Mouse (Mus musculus): ENCODE measurements around the gene Foxk2. TPM values are rescaled to one million over a fixed set of nuclear protein-coding genes. Genes with fewer than 3 reads are reported as not detected.
"Not testable (repeated sequence)": the region's sequence is repeated elsewhere in the genome, so short reads cannot be mapped to it uniquely, and the experiment has no call there.

The Foxk2 gene
- polyA plus RNA-seq, 1 experiment from 2014 or later: 17.8 TPM

DNA sequence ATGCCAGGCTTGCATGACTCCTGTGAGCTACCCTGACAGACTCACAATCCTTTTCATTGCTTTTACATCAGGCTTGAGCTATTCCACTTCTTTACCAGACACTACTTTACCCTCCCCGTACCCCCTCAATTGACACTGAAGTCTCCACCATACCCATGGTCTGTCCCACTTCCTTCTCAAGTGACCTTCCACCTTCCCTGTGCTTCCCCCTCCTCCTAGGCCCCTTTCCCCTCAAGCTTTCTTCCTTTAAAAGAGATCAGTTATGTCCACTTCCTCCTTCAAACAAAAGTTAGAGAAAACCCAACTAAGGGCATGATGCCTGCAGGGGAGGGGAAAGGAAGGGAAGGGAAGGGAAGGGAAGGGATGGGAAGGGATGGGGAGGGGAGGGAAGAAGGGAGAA lies 80.5 kb downstream of the Foxk2 start:
- Histone ChIP-seq H3K4me2 (ENCODE audit: low read length) (no peak overlapping the region), H3K27ac (ENCODE audit: low read depth, low read length) (no peak overlapping the region), H3K9ac (ENCODE audit: low read length) (no peak overlapping the region), H3K9me3 (replicated peaks; ENCODE audit: control insufficient read depth, low read length) (no peaks in the 10 kb centered on the region), H3K36me3 (ENCODE audit: control insufficient read depth, insufficient read depth, low read length) (peaks cover 35% of the 10 kb centered on the region), H3K27me3 (replicated peaks; ENCODE audit: control insufficient read depth, insufficient read depth, low read length) (no peaks in the 10 kb centered on the region), H3K4me3 (ENCODE audit: low read depth, low read length) (no peak overlapping the region), H3K4me1 (ENCODE audit: control insufficient read depth, insufficient read depth, low read length) (no peaks in the 10 kb centered on the region)
- ATAC-seq: no peak
- 96% methylated on average over 1 of the region's 1 CpGs for WGBS
- DNase-seq (ENCODE audit: low spot score): no peak

DNA sequence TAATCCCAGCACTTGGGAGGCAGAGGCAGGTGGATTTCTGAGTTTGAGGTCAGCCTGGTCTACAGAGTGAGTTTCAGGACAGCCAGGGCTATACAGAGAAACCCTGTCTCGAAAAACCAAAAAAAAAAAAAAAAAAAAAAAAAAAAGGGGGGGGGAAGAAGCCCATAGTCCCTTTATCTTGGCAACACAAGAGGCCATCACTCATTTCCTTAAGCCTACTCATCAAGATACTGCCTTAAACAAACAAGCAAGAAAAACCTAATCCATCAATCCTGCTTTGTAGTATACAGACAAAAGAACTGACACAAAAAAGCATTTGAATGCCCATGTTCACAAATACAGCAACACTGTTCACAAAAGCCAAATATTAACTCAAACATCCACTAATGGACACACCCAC lies 82.6 kb downstream of the Foxk2 start:
- not testable (repeated sequence) for ATAC-seq; H3K27ac ChIP-seq (ENCODE audit: low read depth, low read length); H3K9ac ChIP-seq (ENCODE audit: low read length); H3K4me2 ChIP-seq (ENCODE audit: low read length); DNase-seq (ENCODE audit: low spot score); H3K4me3 ChIP-seq (ENCODE audit: low read depth, low read length); H3K4me1 ChIP-seq (ENCODE audit: control insufficient read depth, insufficient read depth, low read length); H3K9me3 ChIP-seq (replicated peaks; ENCODE audit: control insufficient read depth, low read length); H3K27me3 ChIP-seq (replicated peaks; ENCODE audit: control insufficient read depth, insufficient read depth, low read length)
- H3K36me3 ChIP-seq (ENCODE audit: control insufficient read depth, insufficient read depth, low read length): peaks cover 32% of the 10 kb centered on the region
- WGBS: no CpG with 5 or more reads among the region's 1 CpGs

DNA sequence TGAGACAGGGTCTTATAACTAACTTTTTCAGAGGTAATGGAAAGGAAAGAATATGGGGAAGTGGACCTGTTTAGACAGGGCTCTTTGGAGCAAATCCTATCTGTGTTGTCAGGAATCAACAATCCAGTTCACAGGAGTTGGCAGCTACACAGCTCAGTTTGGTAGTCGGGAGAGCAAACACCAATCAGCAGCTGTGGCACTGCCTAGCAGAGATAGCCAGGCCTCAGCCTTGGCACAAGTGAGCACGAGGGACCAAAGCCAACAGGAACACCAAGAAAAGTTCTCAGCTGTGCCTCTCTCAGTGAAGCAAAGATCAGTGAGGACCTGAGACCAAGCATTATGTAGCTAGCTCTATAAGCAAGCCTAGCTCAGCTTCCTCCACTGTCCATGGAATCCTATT lies 87.2 kb downstream of the Foxk2 start:
- Histone ChIP-seq H3K9me3 (replicated peaks; ENCODE audit: control insufficient read depth, low read length) (no peaks in the 10 kb centered on the region), H3K4me2 (ENCODE audit: low read length) (no peak overlapping the region), H3K27ac (ENCODE audit: low read depth, low read length) (no peak overlapping the region), H3K9ac (ENCODE audit: low read length) (no peak overlapping the region), H3K36me3 (ENCODE audit: control insufficient read depth, insufficient read depth, low read length) (peaks cover 28% of the 10 kb centered on the region), H3K4me1 (ENCODE audit: control insufficient read depth, insufficient read depth, low read length) (no peaks in the 10 kb centered on the region), H3K4me3 (ENCODE audit: low read depth, low read length) (no peak overlapping the region), H3K27me3 (replicated peaks; ENCODE audit: control insufficient read depth, insufficient read depth, low read length) (no peaks in the 10 kb centered on the region)
- WGBS: 82% methylated on average over 2 of the region's 2 CpGs
- no peak for DNase-seq (ENCODE audit: low spot score)
- no peak for ATAC-seq

DNA sequence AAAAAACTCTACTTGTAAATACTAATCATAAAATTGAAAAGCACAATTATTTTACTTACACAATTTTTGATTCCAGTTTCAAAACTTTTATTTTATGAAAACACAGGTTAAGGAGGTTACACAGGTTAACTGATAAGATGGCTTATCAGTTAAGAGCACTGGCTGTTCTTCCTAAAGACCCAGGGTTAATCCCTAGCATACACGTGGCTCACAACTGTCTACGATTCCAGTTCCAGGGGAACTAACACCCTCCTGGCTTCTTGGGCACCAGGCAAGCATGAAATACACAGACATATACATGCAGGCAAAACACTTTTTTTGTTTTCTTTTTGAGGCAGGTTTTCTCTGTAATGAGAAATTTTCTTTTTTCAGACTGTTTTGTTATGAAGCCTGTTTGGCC lies 88.4 kb downstream of the Foxk2 start:
- H3K4me1 ChIP-seq (ENCODE audit: control insufficient read depth, insufficient read depth, low read length): peaks cover 8% of the 10 kb centered on the region
- ATAC-seq: no peak
- no peak overlapping the region for H3K4me2 ChIP-seq (ENCODE audit: low read length)
- no peaks in the 10 kb centered on the region for H3K9me3 ChIP-seq (replicated peaks; ENCODE audit: control insufficient read depth, low read length)
- DNase-seq (ENCODE audit: low spot score): no peak
- no peak overlapping the region for H3K9ac ChIP-seq (ENCODE audit: low read length)
- H3K27me3 ChIP-seq (replicated peaks; ENCODE audit: control insufficient read depth, insufficient read depth, low read length): no peaks in the 10 kb centered on the region
- peaks cover 28% of the 10 kb centered on the region for H3K36me3 ChIP-seq (ENCODE audit: control insufficient read depth, insufficient read depth, low read length)
- WGBS: 92% methylated on average over 2 of the region's 2 CpGs
- no peak overlapping the region for H3K4me3 ChIP-seq (ENCODE audit: low read depth, low read length)
- no peak overlapping the region for H3K27ac ChIP-seq (ENCODE audit: low read depth, low read length)

DNA sequence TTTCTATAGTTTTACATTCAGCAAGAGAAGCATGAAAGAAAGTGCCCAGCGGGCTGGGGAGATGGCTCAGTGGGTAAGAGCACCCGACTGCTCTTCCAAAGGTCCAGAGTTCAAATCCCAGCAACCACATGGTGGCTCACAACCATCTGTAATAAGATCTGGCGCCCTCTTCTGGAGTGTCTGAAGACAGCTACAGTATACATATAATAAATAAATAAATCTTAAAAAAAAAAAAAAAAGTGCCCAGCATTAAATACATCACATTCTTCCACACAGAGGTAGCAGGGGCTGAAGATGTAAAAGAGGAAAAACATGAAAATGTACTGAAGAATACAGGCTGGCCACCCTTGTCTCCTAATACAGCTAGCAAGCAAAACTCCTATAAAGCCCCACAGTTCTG lies 88.9 kb downstream of the Foxk2 start:
- H3K4me3 ChIP-seq (ENCODE audit: low read depth, low read length); H3K9ac ChIP-seq (ENCODE audit: low read length); H3K27ac ChIP-seq (ENCODE audit: low read depth, low read length); H3K27me3 ChIP-seq (replicated peaks; ENCODE audit: control insufficient read depth, insufficient read depth, low read length); H3K9me3 ChIP-seq (replicated peaks; ENCODE audit: control insufficient read depth, low read length); DNase-seq (ENCODE audit: low spot score); ATAC-seq; H3K4me2 ChIP-seq (ENCODE audit: low read length): not testable (repeated sequence)
- H3K4me1 ChIP-seq (ENCODE audit: control insufficient read depth, insufficient read depth, low read length): peaks cover 11% of the 10 kb centered on the region
- peaks cover 28% of the 10 kb centered on the region for H3K36me3 ChIP-seq (ENCODE audit: control insufficient read depth, insufficient read depth, low read length)
- WGBS: 94% methylated on average over 3 of the region's 3 CpGs

DNA sequence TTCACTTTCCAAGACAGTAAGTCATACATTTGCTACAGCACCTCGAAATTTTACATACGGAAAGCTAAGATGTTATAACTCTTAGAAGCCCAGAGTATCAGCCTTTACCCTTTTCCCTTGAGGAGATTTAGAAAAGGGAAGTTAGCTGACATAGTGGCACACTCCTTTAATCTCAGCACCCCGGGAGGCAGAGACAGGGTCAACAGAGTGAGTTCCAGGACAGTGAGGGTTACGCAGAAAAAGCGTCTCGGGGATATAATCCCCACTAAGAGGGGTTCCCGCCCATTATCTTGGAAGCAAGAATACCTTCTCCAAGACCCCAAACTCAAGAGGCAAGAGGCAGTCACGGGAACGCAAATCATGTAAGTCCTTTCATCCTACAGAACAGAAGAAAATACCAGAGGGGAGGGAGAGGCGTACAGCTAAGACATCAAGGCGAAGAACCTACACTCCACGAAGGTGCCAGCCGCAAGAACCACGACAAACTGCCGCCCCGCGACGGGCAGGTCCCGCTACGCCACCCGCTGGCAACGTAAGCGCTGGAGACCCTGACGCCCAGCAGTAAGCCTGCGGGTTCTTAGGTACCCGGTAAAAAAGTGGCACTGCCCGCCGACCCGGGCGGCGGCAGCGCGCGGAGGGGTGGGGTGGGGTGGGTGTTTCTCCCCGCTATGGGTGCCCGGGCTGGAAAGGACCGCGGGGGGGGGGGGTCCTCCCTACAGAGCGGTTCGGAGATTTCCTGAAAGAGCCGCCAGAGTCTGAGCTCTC lies 93.7 kb downstream of the Foxk2 start:
- Histone ChIP-seq H3K9ac (ENCODE audit: low read length) (peak overlapping the region; percentile 92), H3K27ac (ENCODE audit: low read depth, low read length) (peak overlapping the region; percentile 70), H3K4me1 (ENCODE audit: control insufficient read depth, insufficient read depth, low read length) (peaks cover 17% of the 10 kb centered on the region), H3K36me3 (ENCODE audit: control insufficient read depth, insufficient read depth, low read length) (peaks cover 2% of the 10 kb centered on the region), H3K9me3 (replicated peaks; ENCODE audit: control insufficient read depth, low read length) (no peaks in the 10 kb centered on the region), H3K27me3 (replicated peaks; ENCODE audit: control insufficient read depth, insufficient read depth, low read length) (no peaks in the 10 kb centered on the region), H3K4me2 (ENCODE audit: low read length) (peak overlapping the region; percentile 92), H3K4me3 (ENCODE audit: low read depth, low read length) (peak overlapping the region; percentile 96)
- no peak for ATAC-seq
- 3% methylated on average over 38 of the region's 41 CpGs for WGBS
- peak; percentile 19 for DNase-seq (ENCODE audit: low spot score)

DNA sequence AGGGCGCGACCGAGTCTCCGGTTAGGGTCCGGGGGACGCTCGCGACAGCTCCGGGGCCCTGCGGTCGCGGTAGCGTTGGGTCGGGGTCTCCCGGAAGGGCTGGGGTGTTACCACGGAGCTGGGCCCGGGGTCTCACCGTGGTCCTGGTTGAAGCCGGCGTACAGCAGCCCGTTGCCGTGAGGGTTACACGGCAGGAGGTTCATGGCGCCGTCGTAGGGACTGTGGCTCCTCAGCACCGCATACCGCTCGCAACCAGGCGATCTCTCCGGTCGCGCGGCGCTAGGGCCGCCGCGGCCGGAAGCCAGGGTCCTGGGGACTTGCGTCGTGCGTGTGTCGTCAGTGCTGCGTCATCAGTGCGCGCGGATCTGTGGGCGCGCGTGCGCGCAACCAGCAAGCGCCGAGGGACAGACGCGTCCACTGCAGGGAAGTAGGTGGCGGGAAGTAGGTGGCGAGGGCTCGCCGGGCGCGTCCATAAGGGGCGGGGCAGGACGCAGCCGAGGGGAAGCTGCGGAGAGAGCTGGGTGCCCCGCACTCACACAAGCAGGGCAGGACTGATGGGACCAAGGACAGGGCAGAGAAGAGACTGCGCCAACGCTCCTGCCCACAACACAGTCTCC lies 94.4 kb downstream of the Foxk2 start, which contains the start of gene Wdr45b:
Gene Wdr45b, minus strand, starts transcription at position 355 of the 617 bp plus-strand sequence.
- DNase-seq (ENCODE audit: low spot score): peak; percentile 97
- peak within 1 kb of the TSS; percentile 92 for H3K4me2 ChIP-seq (ENCODE audit: low read length)
- peak within 1 kb of the TSS; percentile 96 for H3K4me3 ChIP-seq (ENCODE audit: low read depth, low read length)
- ATAC-seq: peak; percentile 96
- H3K9me3 ChIP-seq (replicated peaks; ENCODE audit: control insufficient read depth, low read length): no peaks in the 10 kb centered on the region
- H3K4me1 ChIP-seq (ENCODE audit: control insufficient read depth, insufficient read depth, low read length): peaks cover 17% of the 10 kb centered on the region
- H3K36me3 ChIP-seq (ENCODE audit: control insufficient read depth, insufficient read depth, low read length): no peaks in the 10 kb centered on the region
- WGBS: under 1% methylated on average over 69 of the region's 69 CpGs
- no peaks in the 10 kb centered on the region for H3K27me3 ChIP-seq (replicated peaks; ENCODE audit: control insufficient read depth, insufficient read depth, low read length)
- peak within 1 kb of the TSS; percentile 70 for H3K27ac ChIP-seq (ENCODE audit: low read depth, low read length)
- peak within 1 kb of the TSS; percentile 92 for H3K9ac ChIP-seq (ENCODE audit: low read length)
